Mouse (Mus musculus): Measurements from ENCODE around the gene Ciao2b.
"Not testable (repeated sequence)": the region's sequence is repeated elsewhere in the genome, so short reads cannot be mapped to it uniquely, and the experiment has no call there.

The Ciao2b gene

DNA sequence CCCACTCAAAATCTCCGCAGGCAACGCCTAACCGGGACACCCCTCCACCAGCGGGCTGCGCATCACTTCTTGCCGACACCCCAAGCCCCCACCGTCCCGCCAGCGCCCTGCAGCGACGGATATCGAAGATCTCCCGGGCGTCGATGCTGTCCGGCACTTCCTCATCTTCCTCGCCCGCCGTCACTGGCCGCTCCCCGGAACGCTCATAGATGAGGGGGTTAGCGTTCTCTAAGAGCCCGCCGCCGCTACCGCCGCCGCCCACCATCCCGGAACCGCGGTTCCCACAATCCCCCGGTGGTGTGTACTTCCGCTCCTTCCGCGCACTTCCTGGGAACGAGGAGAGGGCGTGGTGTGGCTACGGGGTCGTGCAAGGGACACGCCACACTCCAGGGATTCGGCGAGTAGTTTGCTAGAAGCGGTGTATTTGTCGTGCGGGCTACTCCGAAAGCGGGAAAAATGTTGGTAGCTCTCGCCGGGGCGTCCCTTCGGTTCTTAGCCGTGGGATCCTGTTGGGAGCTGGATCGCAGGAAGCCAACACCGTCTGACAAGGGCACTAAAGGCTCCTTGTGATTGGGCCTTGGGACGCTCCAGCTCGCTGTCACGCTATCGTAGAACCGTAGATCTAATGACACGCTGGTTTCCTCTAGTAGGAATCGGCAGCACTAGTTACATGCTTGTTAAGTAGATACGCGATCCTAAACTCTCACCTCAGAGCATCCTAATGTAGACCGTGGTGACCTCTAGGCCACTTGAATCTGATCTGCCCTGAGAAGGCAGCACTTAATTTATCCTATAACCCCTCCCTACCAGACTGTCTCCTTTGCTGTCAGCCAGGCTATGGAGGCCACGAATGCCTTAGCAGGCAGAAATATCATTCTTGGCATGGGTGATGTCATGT lies at the start of gene Ciao2b:
Gene Ciao2b (minus strand): TSS at position 540 of the 898 bp plus-strand sequence.
- DNase-seq (ENCODE audit: low read depth), result peak; percentile 80

DNA sequence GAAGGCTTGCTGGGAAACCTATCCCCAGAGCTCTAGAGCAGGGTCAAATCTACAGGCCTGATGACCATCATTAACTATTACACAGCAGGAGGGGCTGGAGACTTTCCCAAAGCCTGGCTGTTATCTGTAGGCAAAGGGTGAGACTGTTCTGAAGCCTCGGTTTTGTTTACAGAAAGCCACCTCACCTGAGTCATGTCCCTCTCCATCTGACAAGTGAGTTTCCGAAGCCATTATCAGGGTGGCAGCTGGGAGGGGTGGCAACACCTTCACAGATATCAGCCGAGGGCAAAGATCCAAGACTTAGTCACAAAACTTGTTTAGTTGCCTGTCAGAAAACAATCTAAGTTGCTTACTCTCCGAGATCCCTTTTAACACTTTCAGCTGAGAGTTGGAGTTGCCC lies 46.7 kb upstream of the Ciao2b start:
- DNase-seq (ENCODE audit: low read depth), result no peak

DNA sequence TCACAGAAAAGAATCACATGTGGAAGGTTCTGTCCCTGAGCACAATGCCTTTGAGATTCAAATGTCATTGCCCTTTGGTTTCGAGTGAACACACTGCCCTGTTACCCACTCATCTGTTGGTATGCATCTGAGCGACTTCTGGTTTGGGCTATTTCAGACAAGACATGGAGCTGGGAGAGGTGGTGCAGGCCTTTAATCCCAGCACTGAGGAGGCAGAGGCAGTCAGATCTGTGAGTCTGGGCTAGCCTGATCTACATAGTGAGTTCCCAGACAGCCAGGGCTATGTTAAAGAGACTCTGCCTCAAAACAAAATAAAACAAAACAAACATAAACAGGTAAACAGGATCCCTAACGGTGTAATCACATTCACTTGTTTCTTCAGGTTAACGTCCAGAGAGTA lies 13.8 kb upstream of the Ciao2b start:
- no peak for DNase-seq (ENCODE audit: low read depth)

DNA sequence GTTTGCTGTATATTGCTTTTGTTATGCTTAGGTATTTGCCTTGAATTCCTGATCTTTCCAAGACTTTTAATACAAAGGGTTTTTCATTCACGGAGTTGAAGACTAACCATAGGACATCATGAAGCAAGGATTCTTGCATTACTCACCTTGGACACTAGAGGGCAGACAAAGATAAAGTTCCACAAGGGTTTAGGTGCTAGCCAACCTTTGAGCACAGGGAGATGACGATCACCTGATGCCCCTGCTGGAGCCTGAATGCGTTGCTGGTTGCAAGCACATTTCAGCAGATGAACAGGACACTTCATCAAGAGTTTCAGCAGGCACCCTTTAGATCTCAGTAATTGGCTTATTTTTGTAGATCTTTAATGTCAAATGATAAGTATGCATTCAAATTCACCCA lies 13.2 kb upstream of the Ciao2b start:
- DNase-seq (ENCODE audit: low read depth), result peak; percentile 95

DNA sequence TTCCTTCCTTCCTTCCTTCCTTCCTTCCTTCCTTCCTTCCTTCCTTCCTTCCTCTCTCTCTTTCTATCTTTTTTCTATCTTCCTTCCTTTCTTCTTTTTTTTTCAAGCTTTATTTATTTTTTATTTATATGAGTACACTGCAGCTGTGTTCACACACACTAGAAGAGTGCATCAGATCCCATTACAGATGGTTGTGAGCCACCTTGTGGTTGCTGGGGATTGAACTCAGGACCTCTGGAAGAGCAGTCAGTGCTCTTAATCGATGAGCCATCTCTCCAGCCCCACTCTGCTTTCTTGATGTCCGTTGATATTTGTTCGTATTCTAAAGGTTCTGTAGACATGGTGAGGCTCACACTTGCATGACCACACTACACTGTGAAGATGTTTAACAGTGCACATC lies 2.4 kb upstream of the Ciao2b start:
- not testable (repeated sequence) for DNase-seq (ENCODE audit: low read depth)

DNA sequence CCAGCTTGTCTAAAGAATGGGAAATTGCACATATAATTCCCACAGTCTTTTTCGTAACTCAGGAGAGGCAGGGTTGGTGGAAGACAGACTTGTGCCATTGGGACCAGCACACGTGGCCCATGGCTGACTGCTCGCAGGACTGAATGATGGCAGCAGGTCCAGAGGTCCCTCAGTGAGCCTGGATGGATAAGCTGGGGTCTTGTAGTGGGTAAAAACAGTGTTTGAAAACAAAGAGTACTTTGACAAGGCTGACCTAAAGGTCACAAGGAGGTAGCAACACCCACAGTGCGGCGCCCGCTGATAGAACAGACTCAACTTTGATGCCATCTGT lies 524 bp upstream of the Ciao2b start:
- DNase-seq (ENCODE audit: low read depth), result no peak

DNA sequence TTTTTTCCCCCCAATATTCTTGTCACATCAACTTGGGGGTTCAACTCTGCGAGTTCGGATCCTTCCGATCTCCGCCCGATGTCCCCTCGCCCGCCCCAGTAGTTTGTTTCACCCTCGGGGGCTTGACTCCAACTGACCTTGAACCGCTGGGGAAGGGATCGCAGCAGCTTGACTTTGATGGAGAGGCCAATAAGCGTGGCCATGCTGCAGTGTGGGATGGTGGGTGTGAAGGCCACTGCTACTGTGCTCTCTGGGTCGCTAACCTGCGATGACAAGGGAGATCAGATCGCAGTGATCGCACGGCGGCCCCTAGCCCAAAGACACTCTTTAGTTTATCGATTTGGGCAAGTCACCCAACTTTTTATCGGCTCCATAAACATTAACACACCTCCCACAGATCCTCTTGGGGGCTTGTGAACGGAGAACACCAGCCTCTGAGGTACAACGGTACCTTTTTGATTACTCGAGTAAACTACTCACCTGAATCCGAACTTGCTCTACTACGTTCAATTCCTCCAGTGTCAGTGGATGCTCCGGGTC lies 864 bp downstream of the Ciao2b start:
- no peak for DNase-seq (ENCODE audit: low read depth)

DNA sequence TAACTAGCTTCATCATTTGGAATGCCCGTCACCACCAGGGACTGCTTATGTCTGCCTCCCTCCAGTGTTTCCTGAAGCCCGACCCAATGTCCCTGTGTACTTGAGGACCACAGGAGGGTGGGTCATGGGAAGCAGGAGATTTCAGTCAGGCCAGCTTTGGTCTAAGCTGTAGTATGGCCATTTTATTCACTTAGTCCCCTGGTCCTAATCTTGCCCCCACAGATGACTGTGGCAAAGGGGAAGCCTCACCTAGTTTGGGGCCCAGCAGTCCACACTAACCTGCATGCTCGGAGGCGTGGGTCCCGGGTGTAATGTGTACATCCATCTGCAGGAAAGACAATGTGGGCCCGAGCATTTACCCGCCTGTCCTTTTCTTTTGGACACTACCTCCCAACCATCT lies 1.5 kb downstream of the Ciao2b start:
- no peak for DNase-seq (ENCODE audit: low read depth)

DNA sequence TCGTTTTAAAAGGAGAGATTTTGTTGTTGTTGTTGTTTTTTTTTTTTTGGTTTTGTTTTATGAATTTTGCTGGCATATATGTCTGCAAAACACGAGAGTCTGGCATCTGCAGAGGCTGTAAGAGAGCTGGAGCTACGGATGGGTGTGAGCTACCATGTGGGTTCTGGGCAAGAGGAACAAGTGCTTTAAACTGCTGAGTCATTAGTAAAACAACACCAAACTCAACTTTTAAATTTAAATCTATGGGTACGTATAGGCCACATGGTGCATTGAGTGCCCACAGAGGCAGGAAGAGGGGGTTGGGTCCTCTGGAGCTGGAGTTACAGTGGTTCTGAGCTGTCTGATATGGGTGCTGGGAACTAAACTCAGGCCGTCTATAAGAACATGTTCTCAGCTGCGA lies 3.8 kb downstream of the Ciao2b start:
- DNase-seq (ENCODE audit: low read depth), result no peak

DNA sequence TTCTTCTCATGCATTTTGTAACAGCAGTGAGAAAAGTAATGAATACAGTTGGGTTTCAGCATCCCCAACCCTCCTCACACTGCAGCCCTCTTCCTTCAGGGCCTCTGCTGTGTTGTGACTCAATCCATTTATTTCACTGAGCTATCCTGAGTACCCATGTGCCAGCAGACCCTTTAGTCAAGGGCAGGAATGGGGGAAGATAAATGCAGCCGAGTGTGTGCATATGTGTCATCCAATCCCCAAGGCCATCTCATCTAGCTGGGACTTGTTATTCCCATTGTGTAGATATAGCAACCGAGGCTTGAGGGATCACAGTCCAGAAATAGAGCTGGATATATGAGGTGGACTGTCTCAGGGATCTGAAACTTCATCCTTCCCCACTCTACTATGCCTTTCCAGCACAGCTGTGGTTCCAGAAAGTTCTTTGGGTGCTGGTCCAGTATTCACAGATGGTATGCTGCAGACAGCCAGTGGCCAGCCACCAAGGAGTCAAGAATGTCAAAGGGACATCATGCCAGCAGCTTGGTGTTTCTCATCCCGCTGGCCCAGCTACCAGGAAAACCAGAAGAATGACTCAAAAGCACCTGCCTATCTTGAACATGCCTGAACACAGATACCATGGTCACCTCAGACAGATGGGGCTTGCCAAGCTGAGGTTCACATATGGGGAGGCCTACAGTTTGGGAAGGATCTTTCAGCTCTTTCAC lies 6.6 kb downstream of the Ciao2b start:
- no peak for DNase-seq (ENCODE audit: low read depth)

DNA sequence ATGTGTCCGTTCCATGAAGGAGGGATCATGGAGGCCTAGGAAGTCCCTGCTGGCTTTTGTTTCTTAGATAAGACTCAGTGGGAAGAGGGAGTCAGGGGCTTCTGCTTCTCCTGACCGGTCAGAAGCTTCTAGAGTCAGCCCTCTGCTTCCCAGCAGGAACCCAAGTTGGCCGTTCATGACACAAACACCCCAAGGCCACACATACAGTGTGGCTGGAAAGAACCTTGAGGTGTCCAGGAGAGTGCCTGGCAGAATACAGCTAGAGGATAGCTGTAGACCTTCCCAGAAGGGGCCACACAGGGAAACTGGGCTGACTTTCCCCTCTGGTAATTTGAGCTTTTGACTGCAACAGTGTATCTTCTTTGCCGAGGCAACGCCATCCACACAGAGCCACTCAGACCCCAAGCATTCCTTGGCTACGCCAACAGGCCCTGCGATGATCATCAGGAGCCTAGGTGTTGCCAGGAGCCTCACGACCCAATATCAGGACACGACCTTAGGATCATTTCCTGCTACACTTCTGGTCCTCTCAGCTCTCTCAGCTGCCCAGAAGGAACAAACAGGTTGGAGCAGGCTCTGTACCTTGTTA lies 8.5 kb downstream of the Ciao2b start:
- no peak for DNase-seq (ENCODE audit: low read depth)

DNA sequence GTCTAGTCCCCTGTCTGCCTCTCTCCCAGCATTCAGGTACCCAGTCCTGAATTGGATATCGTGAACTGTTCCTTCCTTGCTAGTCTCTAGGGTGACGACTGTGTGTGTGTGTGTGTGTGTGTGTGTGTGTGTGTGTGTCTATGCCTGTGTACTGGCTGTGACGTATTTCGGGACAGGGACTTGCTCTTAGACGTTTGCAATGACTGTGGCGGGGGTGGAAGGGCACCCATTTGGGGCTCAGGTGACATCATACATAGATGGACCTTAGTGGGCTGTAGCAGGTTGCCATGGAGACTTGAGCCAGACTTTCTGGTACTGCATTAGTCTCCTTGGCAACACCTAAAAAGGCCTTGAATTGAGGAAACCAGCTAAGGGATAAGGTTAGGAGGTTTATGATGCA lies 9.3 kb downstream of the Ciao2b start:
- peak; percentile 61 for DNase-seq (ENCODE audit: low read depth)

DNA sequence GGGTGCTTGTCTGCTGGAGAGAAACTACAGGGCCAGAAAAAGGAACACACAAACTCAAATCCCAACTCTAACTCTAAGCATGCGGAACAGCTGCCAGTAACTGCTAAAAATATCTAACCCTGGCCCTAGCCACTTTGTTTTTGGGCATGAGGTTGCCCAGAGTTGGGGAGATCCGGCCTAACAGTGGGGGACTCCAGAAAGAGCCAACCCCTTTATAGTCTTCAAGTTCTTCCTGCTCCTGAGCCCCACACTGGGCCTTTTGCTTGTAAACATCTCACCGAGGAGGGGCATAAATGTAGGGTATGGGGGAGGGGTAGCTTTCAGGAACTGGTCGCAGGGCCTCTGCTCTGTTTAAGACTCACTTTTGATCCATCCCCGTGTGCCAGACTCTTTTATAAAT lies 9.8 kb downstream of the Ciao2b start:
- no peak for DNase-seq (ENCODE audit: low read depth)

DNA sequence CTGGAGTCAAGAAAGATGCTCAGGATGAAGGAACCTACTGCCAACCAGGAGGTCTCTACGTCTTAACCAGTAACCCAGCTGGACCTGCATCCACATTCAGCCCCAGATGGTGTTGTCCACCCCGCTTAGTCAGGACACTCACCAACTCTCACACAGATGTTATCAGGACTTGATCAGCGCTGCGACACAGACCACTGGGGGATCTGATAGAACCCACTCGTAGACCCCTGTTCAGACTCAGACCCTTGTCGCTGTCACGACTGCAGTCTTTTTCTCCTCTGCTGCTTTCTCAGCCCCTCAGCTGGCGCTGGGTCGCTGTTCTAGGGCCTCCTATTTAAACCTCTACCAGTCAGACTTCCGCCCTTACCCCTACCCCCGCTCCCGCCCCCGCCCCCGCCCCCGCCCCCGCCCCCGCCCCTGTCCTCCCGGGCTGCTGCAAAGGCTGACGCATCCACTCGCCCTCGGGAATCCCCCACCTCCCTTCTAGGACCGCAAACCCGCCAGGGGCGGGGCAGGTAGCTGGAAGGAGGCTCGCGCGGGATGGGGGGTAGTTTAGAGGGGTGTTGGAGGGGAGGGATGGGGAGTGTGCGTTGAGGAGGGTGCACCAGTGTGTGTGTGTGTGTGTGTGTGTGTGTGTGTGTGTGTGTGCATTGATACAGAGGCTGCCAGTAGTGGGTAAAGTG lies 10.6 kb downstream of the Ciao2b start, which contains the start of gene Rrad:
Gene Rrad (minus strand): TSS at position 347 of the 683 bp plus-strand sequence.
- peak; percentile 93 for DNase-seq (ENCODE audit: low read depth)

DNA sequence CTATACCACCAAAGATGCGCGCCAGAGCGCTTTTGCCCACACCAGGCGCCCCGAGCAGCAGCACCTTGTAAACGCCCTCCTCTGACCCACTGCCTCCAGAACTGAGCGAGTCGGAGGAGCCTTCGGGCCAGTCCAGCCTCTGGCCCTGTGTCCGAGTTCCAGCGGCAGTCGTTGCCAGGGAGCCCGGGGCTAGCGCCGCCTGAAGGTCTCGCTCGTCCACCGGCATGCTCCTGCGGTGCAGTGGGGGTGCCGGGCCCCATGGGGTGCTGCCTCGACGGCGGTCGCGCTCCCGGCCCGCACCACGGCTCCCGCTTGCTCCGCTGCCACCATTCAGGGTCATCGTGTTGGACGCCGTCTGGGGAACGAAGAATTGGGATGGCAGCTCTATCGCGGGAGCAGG lies 11.2 kb downstream of the Ciao2b start:
- DNase-seq (ENCODE audit: low read depth), result no peak

DNA sequence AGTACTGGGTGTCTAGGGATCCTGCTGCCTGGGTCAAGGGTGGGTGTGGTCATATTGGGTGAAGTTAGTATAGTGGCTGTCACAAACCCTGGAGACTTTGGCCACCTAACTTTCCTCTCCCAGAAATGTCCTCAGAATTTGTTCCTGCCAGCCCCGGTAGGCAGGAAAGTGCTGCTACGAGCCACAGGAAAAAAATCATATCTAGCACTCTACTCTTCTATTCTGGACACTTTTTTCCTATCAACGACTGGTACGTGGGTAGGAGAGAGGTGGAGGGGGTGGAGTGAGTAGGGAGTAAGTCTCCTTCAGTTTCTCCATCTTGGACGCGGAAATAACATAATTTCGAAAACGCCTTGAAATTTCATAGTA lies 11.7 kb downstream of the Ciao2b start:
- no peak for DNase-seq (ENCODE audit: low read depth)

DNA sequence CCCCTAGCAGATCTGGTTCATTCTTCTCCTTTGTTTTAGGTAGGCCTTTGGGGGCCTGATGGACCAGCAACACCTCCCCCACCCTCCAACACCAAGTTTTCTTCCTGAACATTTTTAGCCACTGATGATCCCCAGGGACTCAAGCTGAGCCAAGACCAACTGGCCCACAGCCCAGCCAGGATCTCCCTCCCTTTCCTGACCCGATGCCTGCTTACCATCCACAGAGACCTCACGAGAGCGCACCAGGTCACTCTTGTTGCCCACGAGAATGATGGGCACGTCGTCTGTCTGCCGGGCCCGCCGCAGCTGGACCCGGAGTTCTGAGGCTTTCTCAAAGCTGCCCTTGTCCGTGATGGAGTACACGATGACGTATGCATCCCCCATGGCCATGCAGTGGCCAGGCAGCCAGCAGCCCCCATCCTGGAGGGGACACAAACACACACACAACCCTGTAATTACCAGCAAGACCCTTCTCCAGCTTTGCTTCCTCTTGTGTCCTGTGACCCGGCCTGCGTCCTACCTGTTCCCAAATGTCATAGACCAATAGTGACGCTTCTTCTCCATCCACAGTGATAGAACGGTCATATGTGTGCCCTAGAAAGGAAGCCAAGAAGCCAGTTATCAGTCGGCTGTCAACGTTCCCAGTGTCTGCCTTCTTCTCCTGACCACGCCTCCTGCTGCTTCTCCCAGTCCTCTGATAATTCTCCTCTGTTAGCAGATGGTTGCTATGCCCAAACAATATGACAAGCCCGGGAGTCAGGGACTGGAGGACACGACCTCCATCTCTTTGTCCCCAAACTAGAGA lies 12.3 kb downstream of the Ciao2b start:
- no peak for DNase-seq (ENCODE audit: low read depth)

DNA sequence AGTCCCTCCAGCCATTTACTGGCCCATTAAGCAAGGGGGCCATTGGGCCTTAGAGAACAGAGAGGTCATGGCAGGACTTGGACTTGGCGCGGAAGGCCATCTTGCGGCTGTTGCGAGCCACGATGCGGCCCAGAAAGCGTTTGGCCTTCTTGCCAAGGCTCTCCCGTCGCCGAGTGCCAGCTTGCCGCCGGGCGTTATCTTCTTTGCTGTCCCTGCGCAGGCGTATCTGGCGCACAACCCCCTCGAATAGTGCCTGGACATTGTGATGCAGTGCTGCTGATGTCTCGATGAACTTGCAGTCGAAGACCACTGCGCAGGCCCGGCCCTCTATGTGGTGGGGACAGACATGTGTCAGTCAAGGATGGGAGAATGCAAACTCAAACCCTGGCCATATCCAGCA lies 13.4 kb downstream of the Ciao2b start:
- no peak for DNase-seq (ENCODE audit: low read depth)

DNA sequence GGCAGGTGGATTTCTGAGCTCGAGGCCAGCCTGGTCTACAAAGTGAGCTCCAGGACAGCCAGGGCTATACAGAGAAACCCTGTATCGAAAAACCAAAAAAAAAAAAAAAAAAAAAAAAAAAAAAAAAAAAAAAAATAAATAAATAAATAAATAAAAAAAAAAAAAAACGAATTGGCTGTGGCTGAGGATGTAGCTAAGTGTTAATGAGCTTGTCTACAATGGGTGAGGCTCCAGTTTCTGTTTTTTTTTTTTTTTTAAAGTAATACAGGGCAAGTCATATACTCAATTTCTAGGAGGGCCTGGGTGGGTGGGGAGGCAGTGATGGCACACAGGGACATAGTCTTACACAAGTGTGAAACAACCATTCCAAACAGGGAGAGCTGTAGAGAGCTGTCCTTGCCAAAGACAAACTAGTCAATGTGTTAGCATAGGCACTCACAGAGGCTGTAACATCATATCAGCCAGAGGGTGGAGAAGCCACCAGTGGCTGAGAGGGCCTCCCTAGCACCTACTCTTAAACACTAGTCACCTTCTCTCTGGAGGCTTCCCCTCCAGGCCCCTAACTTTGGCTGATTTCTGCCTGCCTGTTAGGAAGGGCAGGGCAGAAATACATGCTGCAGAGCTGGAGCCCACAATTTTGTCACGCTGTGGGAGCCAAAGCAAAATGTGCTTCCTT lies 14.6 kb downstream of the Ciao2b start:
- DNase-seq (ENCODE audit: low read depth), result peak; percentile 34

DNA sequence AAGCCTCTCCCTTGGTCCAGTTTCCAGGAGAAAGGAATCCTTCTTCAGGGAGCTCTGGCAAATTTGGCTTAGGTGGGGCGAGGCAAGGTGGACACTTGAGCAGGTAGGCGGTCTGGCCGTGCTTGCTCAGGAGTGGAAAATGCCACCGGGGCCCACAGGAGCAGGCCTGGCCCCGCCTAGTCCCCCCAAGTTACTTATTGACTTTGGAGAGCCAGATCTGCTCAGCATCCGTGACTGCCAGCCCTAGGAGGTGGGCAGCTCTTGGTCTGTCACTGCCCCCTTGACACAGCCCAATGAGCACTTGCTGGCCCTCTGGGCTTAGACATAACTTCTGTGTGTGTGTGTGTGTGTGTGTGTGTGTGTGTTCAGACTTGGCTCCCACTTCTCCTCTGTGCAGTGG lies 17.6 kb downstream of the Ciao2b start, which contains the start of gene Cdh16:
Gene Cdh16 (minus strand): TSS at position 236 of the 400 bp plus-strand sequence.
- no peak for DNase-seq (ENCODE audit: low read depth)

DNA sequence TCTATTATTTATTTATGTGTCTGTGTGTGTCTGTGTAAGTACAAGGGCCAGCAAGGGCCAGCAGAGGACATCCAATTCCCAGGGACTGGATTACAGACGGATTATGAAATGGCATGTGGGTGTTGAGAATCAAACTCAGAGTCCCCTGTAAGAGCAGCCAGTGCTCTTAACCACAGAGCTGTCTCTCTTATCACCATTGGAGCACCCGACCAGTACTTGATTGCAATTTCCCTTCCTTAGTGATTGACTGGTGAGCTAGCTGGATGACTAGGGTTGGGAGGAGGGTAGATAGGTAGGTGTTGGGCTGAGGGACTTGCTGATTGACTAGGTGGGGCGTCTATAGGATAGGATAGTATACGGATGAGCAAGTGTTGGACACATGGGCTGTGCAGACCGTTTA lies 21.0 kb downstream of the Ciao2b start:
- DNase-seq (ENCODE audit: low read depth), result no peak
